Mouse (Mus musculus) ovary, postnatal 14 days (tissue): ENCODE measurements at regions not wholly inside any gene's neighbourhood (a gene's known extent, or its start where the extent isn't known, plus 50 kb on each side); places are given as distances from the start of the nearest gene placed in this dataset.

Experiments
- DNase-seq: peaks from one replicate; pipeline ENCODE4 v3.0.0; 2022; ENCODE audit warnings: low spot score

GRCm38 (mm10) chr16:24093624-24094023 is 105.0 kb upstream of the Bcl6 start:
- no peak for DNase-seq

GRCm38 (mm10) chr16:24092616-24093525 is 104.2 kb upstream of the Bcl6 start:
- DNase-seq, result no peak

GRCm38 (mm10) chr16:24092136-24092535 is 103.5 kb upstream of the Bcl6 start:
- no peak for DNase-seq

- no peak for DNase-seq
Observed at GRCm38 (mm10) chr16:24090981-24091380, 102.3 kb upstream of the Bcl6 start.

- no peak for DNase-seq
Observed at GRCm38 (mm10) chr16:24089840-24090762, 101.4 kb upstream of the Bcl6 start.

GRCm38 (mm10) chr16:24083966-24084365 is 95.3 kb upstream of the Bcl6 start:
- DNase-seq, result no peak

GRCm38 (mm10) chr16:24080471-24080870 is 91.8 kb upstream of the Bcl6 start:
- DNase-seq, result no peak

GRCm38 (mm10) chr16:24078622-24079021 is 90.0 kb upstream of the Bcl6 start:
- DNase-seq, result no peak

GRCm38 (mm10) chr16:24077428-24077827 is 88.8 kb upstream of the Bcl6 start:
- no peak for DNase-seq

GRCm38 (mm10) chr16:24076799-24077136 is 88.1 kb upstream of the Bcl6 start:
- DNase-seq, result no peak

- no peak for DNase-seq
Observed at GRCm38 (mm10) chr16:24076109-24076798, 87.6 kb upstream of the Bcl6 start.

- no peak for DNase-seq
Observed at GRCm38 (mm10) chr16:24073613-24074244, 85.1 kb upstream of the Bcl6 start.

GRCm38 (mm10) chr16:24073065-24073464 is 84.4 kb upstream of the Bcl6 start:
- no peak for DNase-seq

GRCm38 (mm10) chr16:24069411-24069810 is 80.8 kb upstream of the Bcl6 start:
- no peak for DNase-seq

GRCm38 (mm10) chr16:24068250-24068813 is 79.7 kb upstream of the Bcl6 start:
- no peak for DNase-seq

- DNase-seq, result no peak
Observed at GRCm38 (mm10) chr16:24062314-24062713, 73.7 kb upstream of the Bcl6 start.

GRCm38 (mm10) chr16:24061496-24061895 is 72.8 kb upstream of the Bcl6 start:
- no peak for DNase-seq

- no peak for DNase-seq
Observed at GRCm38 (mm10) chr16:24059090-24059600, 70.5 kb upstream of the Bcl6 start.

GRCm38 (mm10) chr16:24056885-24057531 is 68.4 kb upstream of the Bcl6 start:
- DNase-seq, result no peak

- DNase-seq, result no peak
Observed at GRCm38 (mm10) chr16:24056123-24056884, 67.7 kb upstream of the Bcl6 start.
